Mouse (Mus musculus) CH12.LX (cell line): ENCODE results near the gene Kcnk18. TPM values are rescaled to one million over a fixed set of nuclear protein-coding genes. Genes with fewer than 3 reads are reported as not detected.

Experiments
- DNase-seq: peaks from one replicate; pipeline ENCODE4 v3.0.0-alpha.2; 2013; ENCODE audit errors: extremely low read depth
- H3K27ac ChIP-seq: 2 replicates; pipeline ENCODE4 v1.5.1; 2012; ENCODE audit warnings: low read depth, mild to moderate bottlenecking, control low read depth, moderate library complexity; ENCODE audit not compliant: insufficient read depth
- H3K27me3 ChIP-seq: replicated peaks from 2 replicates; pipeline ENCODE3; 2012; ENCODE audit warnings: inconsistent platforms
- H3K36me3 ChIP-seq, 2 experiments: replicated peaks in 1 of 2; 2 replicates each; pipeline versions ENCODE3 to v1.6.1; 2012; ENCODE audit warnings: inconsistent platforms in 1 of 2, low read length in 1 of 2, mild to moderate bottlenecking in 1 of 2, mixed read lengths in 1 of 2, moderate library complexity in 1 of 2; ENCODE audit not compliant: control insufficient read depth in 1 of 2, insufficient read depth in 1 of 2
- H3K4me1 ChIP-seq, 2 experiments: 2 replicates each; pipeline ENCODE4 v1.6.1; 2012; ENCODE audit warnings: inconsistent platforms in 1 of 2, moderate library complexity in 1 of 2; ENCODE audit not compliant: insufficient read depth in 2 of 2, control insufficient read depth in 1 of 2
- H3K4me2 ChIP-seq: 2 replicates; pipeline ENCODE4 v1.6.1; 2012; ENCODE audit warnings: low read depth, mild to moderate bottlenecking, control low read depth; ENCODE audit not compliant: poor library complexity, insufficient read depth, severe bottlenecking
- H3K4me3 ChIP-seq, 3 experiments: fragments of 150-350 bp in 1 of 3; sonication (generic) in 1 of 3; replicated peaks in 1 of 3; 2 replicates each; pipeline versions ENCODE3 to v1.5.1; 2011 to 2012; ENCODE audit warnings: low read depth in 2 of 3, low read length in 2 of 3, mild to moderate bottlenecking in 2 of 3, moderate library complexity in 2 of 3, control low read depth in 1 of 3, improper control_type of control experiment in 1 of 3, inconsistent platforms in 1 of 3, mixed read lengths in 1 of 3; ENCODE audit not compliant: poor library complexity in 1 of 3
- H3K79me2 ChIP-seq: replicated peaks from 2 replicates; pipeline ENCODE4 v1.6.1; 2012; ENCODE audit warnings: mild to moderate bottlenecking, moderate library complexity; ENCODE audit not compliant: control insufficient read depth, poor library complexity, insufficient read depth, severe bottlenecking; ENCODE audit errors: extremely low read depth
- H3K9ac ChIP-seq: 2 replicates; pipeline ENCODE4 v1.6.1; 2012; ENCODE audit warnings: low read depth, mild to moderate bottlenecking, control low read depth, moderate library complexity; ENCODE audit not compliant: insufficient read depth
- H3K9me3 ChIP-seq: replicated peaks from 2 replicates; pipeline ENCODE3; 2012; ENCODE audit warnings: low read length, inconsistent platforms, mixed read lengths
- CHD1 ChIP-seq: IDR thresholded peaks from 2 replicates; pipeline ENCODE4 v1.6.1; 2012; ENCODE audit warnings: low read depth, low read length, improper control_type of control experiment, inconsistent platforms
- CHD2 ChIP-seq: IDR thresholded peaks from 2 replicates; pipeline ENCODE4 v1.6.1; 2011; ENCODE audit warnings: low read length, improper control_type of control experiment
- ELF1 ChIP-seq: IDR thresholded peaks from 2 replicates; pipeline ENCODE4 v1.6.1; 2014; ENCODE audit warnings: low read depth, mild to moderate bottlenecking, inconsistent platforms, low read length, improper control_type of control experiment
- ETS1 ChIP-seq: conservative IDR thresholded peaks from 2 replicates; pipeline ENCODE4 v1.6.1; 2012; ENCODE audit warnings: low read depth, mild to moderate bottlenecking, inconsistent platforms, low read length, improper control_type of control experiment, moderate library complexity
- HCFC1 ChIP-seq: IDR thresholded peaks from 2 replicates; pipeline ENCODE4 v1.6.1; 2012; ENCODE audit warnings: low read depth, mild to moderate bottlenecking, inconsistent platforms, low read length, improper control_type of control experiment
- IRF4 ChIP-seq: IDR thresholded peaks from 2 replicates; pipeline ENCODE4 v1.6.1; 2014; ENCODE audit warnings: low read depth, mild to moderate bottlenecking, inconsistent platforms, low read length, improper control_type of control experiment
- JUN ChIP-seq: IDR thresholded peaks from 2 replicates; pipeline ENCODE4 v1.6.1; 2011; ENCODE audit warnings: low read depth, mild to moderate bottlenecking, low read length, improper control_type of control experiment, moderate library complexity; ENCODE audit not compliant: insufficient read depth
- JUND ChIP-seq: conservative IDR thresholded peaks from 2 replicates; pipeline ENCODE4 v1.6.1; 2011; ENCODE audit warnings: low read depth, low read length, improper control_type of control experiment
- KAT2A ChIP-seq: IDR thresholded peaks from 2 replicates; pipeline ENCODE4 v1.6.1; 2012; ENCODE audit warnings: low read length, improper control_type of control experiment, inconsistent platforms; ENCODE audit not compliant: insufficient replicate concordance
- MAX ChIP-seq: IDR thresholded peaks from 2 replicates; pipeline ENCODE4 v1.6.1; 2011; ENCODE audit warnings: low read length, improper control_type of control experiment
- MAZ ChIP-seq: IDR thresholded peaks from 2 replicates; pipeline ENCODE4 v1.6.1; 2012; ENCODE audit warnings: low read depth, mild to moderate bottlenecking, inconsistent platforms, low read length, improper control_type of control experiment, moderate library complexity
- MEF2A ChIP-seq: IDR thresholded peaks from 2 replicates; pipeline ENCODE4 v1.6.1; 2014; ENCODE audit warnings: low read depth, mild to moderate bottlenecking, inconsistent platforms, low read length, improper control_type of control experiment, borderline replicate concordance
- MXI1 ChIP-seq: IDR thresholded peaks from 2 replicates; pipeline ENCODE4 v1.6.1; 2011; ENCODE audit warnings: mild to moderate bottlenecking, low read depth, low read length, improper control_type of control experiment
- MYC ChIP-seq: IDR thresholded peaks from 2 replicates; pipeline ENCODE4 v1.6.1; 2011; ENCODE audit warnings: low read depth, mild to moderate bottlenecking, improper control_type of control experiment, low read length
- NELFE ChIP-seq: IDR thresholded peaks from 2 replicates; pipeline ENCODE4 v1.6.1; 2011; ENCODE audit warnings: low read depth, low read length, improper control_type of control experiment
- POLR2A ChIP-seq: IDR thresholded peaks from 2 replicates; pipeline ENCODE4 v1.6.1; 2011; ENCODE audit warnings: low read depth, mild to moderate bottlenecking, improper control_type of control experiment, low read length
- POLR2AphosphoS2 ChIP-seq: IDR thresholded peaks from 2 replicates; pipeline ENCODE4 v1.6.1; 2011; ENCODE audit warnings: low read depth, low read length, improper control_type of control experiment
- SIN3A ChIP-seq: IDR thresholded peaks from 2 replicates; pipeline ENCODE4 v1.6.1; 2012; ENCODE audit warnings: low read length, improper control_type of control experiment, inconsistent platforms
- SMC3 ChIP-seq: IDR thresholded peaks from 2 replicates; pipeline ENCODE4 v1.6.1; 2011; ENCODE audit warnings: low read depth, low read length, improper control_type of control experiment
- TBP ChIP-seq: conservative IDR thresholded peaks from 2 replicates; pipeline ENCODE4 v1.6.1; 2011; ENCODE audit warnings: low read depth, low read length, improper control_type of control experiment
- UBTF ChIP-seq: IDR thresholded peaks from 2 replicates; pipeline ENCODE4 v1.6.1; 2012; ENCODE audit warnings: low read depth, mild to moderate bottlenecking, inconsistent platforms, low read length, improper control_type of control experiment, moderate library complexity
- USF1 ChIP-seq: IDR thresholded peaks from 2 replicates; pipeline ENCODE4 v1.6.1; 2014; ENCODE audit warnings: low read depth, mild to moderate bottlenecking, inconsistent platforms, low read length, improper control_type of control experiment
- ZC3H11A ChIP-seq: IDR thresholded peaks from 2 replicates; pipeline ENCODE4 v1.6.1; 2012; ENCODE audit warnings: low read depth, mild to moderate bottlenecking, inconsistent platforms, low read length, improper control_type of control experiment
- ZKSCAN1 ChIP-seq: IDR thresholded peaks from 2 replicates; pipeline ENCODE4 v1.6.1; 2012; ENCODE audit warnings: low read depth, inconsistent platforms, low read length, improper control_type of control experiment, borderline replicate concordance
- ZNF384 ChIP-seq: IDR thresholded peaks from 2 replicates; pipeline ENCODE4 v1.6.1; 2012; ENCODE audit warnings: low read depth, low read length, improper control_type of control experiment, inconsistent platforms
- dilution Hi-C: fragments of 300-500 bp; cut with MboI; formaldehyde crosslinking; loops from 2 replicates; pipeline ENCODE4 v1.14.3; 2020; ENCODE audit warnings: low sequenced_read_pairs; ENCODE audit not compliant: extremely low pct_unique_long_range_greater_than_20kb, extremely low pct_ligation_motif_present
- in situ Hi-C: fragments of 300-500 bp; cut with MboI; formaldehyde crosslinking; loops from 3 replicates; pipeline ENCODE4 v1.14.3; 2019; ENCODE audit warnings: low sequenced_read_pairs, low pct_ligation_motif_present, low pct_unique_long_range_greater_than_20kb, mixed read lengths
- polyA plus RNA-seq: library from polyadenylated mRNA; unstranded; fragments of >175 nt; gene quantifications from 2 replicates; pipeline ENCODE4 v1.2.1, GENCODE M21; 2012; ENCODE audit warnings: low read depth; ENCODE audit not compliant: insufficient read length
- total RNA-seq, 2 experiments: library from RNA; depleted of rRNA; stranded (reverse); fragments of 300-350 nt in 1 of 2; fragments of >200 nt in 1 of 2; gene quantifications; 2 replicates each; pipeline ENCODE4 v1.2.3; 2012 to 2014

The Kcnk18 gene
- total and polyA plus RNA-seq, 3 experiments, result not detected

DNA sequence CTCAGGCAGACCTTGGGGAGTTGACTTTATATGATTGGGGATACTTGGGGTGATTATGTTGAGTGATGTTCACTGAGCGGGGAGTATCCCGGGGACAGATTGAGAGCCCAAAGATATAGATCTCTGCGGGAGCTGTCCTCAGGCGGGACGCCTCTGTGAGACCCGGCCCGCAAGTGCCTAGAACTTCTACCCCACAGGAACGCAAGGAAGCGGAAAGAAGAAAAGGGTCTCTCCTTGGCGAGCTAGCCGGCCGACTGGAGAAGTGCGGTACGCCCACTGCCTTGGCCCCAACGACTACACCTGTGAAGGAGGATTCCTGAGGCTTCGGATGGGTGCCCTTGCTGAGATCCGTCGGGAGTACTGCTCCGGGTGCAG lies 47.2 kb upstream of the Kcnk18 start:
- H3K27ac ChIP-seq, result no peak overlapping the region
- no peak for DNase-seq
- no peak overlapping the region for H3K4me3 ChIP-seq
- TF ChIP-seq MAZ, result no peak
- no peak for TF ChIP-seq TBP
- no peak for TF ChIP-seq MXI1
- no peak for TF ChIP-seq POLR2A
- TF ChIP-seq SMC3, result no peak
- TF ChIP-seq MYC, result no peak
- TF ChIP-seq NELFE, result no peak
- TF ChIP-seq HCFC1, result no peak
- TF ChIP-seq, all 38 proteins: peak for 0
- Histone ChIP-seq H3K79me2 (no peaks in the 10 kb centered on the region), H3K9ac (no peak overlapping the region), H3K36me3 (no peaks in the 10 kb centered on the region), H3K27me3 (no peaks in the 10 kb centered on the region), H3K4me2 (no peak overlapping the region), H3K4me1 (no peaks in the 10 kb centered on the region), H3K9me3 (peaks cover 15% of the 10 kb centered on the region)
- in situ Hi-C loops, result no loop called here
- dilution Hi-C loops, result no loop called here

DNA sequence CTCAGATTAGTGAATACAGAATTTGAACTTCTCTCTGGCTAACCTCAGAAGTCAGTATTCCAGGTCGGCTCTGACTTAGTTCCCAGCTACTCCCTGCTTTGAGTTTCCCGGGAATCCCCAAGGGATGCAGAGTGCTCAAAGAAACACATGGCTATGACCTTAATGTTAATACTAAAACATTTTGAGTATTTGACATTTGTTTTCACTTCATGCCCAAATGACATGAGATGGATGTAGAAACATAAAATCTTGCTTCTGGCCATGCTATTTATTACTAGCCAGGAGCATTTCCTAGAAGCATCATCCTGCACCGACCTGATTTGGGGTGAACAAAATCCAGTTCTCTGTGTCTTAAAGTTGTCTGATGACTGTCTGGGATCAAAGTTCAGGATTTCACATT lies 46.2 kb upstream of the Kcnk18 start:
- in situ Hi-C loops (no loop called here), dilution Hi-C loops (no loop called here)
- H3K36me3 ChIP-seq, result no peaks in the 10 kb centered on the region
- no peaks in the 10 kb centered on the region for H3K27me3 ChIP-seq
- no peak for DNase-seq
- no peak for TF ChIP-seq CHD2
- TF ChIP-seq MAZ, result no peak
- TF ChIP-seq UBTF, result no peak
- TF ChIP-seq ZC3H11A, result no peak
- no peak for TF ChIP-seq NELFE
- TF ChIP-seq TBP, result no peak
- TF ChIP-seq ELF1, result no peak
- TF ChIP-seq MEF2A, result no peak
- no peak for TF ChIP-seq ZKSCAN1
- no peak for TF ChIP-seq JUN
- no peak for TF ChIP-seq ETS1
- no peak for TF ChIP-seq SIN3A
- TF ChIP-seq JUND, result no peak
- TF ChIP-seq USF1, result no peak
- no peak for TF ChIP-seq MAX
- no peak for TF ChIP-seq CHD1
- TF ChIP-seq KAT2A, result no peak
- TF ChIP-seq POLR2AphosphoS2, result no peak
- TF ChIP-seq IRF4, result no peak
- no peak for TF ChIP-seq ZNF384
- no peak overlapping the region for H3K4me3 ChIP-seq
- no peak overlapping the region for H3K27ac ChIP-seq
- no peak overlapping the region for H3K9ac ChIP-seq
- H3K9me3 ChIP-seq, result peaks cover 15% of the 10 kb centered on the region
- H3K79me2 ChIP-seq, result no peaks in the 10 kb centered on the region
- H3K4me2 ChIP-seq, result no peak overlapping the region
- H3K4me1 ChIP-seq, result peaks cover 0 to under 1% of the 10 kb centered on the region in 2 experiments; a peak in 1 of 4 replicates
